Mouse (Mus musculus): ENCODE results near the gene Dip2b. TPM values are rescaled to one million over a fixed set of nuclear protein-coding genes. Genes with fewer than 3 reads are reported as not detected.
"Not testable (repeated sequence)": the region's sequence is repeated elsewhere in the genome, so short reads cannot be mapped to it uniquely, and the experiment has no call there.

Gene Dip2b
- polyA plus RNA-seq, 1 experiment from 2014 or later = 16.4 TPM

- H3K4me1 ChIP-seq = no peaks in the 10 kb centered on the region
- 88% methylated on average over 6 of the region's 6 CpGs for WGBS
- no peaks in the 10 kb centered on the region for H3K9me3 ChIP-seq (replicated peaks)
- H3K36me3 ChIP-seq = peaks cover 94% of the 10 kb centered on the region
- no peak for DNase-seq (ENCODE audit: low spot score)
- no peak overlapping the region for H3K4me3 ChIP-seq
- H3K27ac ChIP-seq = no peak overlapping the region
- H3K27me3 ChIP-seq (ENCODE audit: low read depth, poor library complexity, severe bottlenecking) = no peaks in the 10 kb centered on the region
These were observed 217.9 kb downstream of the Dip2b start for GRCm38 (mm10) chr15:100256386-100256785.

- H3K36me3 ChIP-seq = peaks cover 93% of the 10 kb centered on the region
- WGBS = 92% methylated on average over 5 of the region's 5 CpGs
These were observed 218.8 kb downstream of the Dip2b start for GRCm38 (mm10) chr15:100257305-100257704.

GRCm38 (mm10) chr15:100258646-100259425, 220.4 kb downstream of the Dip2b start:
- Histone ChIP-seq H3K27me3 (ENCODE audit: low read depth, poor library complexity, severe bottlenecking) (no peaks in the 10 kb centered on the region), H3K4me1 (no peaks in the 10 kb centered on the region), H3K27ac (no peak overlapping the region), H3K4me3 (no peak overlapping the region), H3K36me3 (peaks cover 80% of the 10 kb centered on the region), H3K9me3 (replicated peaks) (no peaks in the 10 kb centered on the region)
- no peak for DNase-seq (ENCODE audit: low spot score)
- whole genome bisulfite sequencing = 94% methylated on average over 7 of the region's 7 CpGs

More at GRCm38 (mm10) chr15:100257305-100257704, 218.8 kb downstream of the Dip2b start:
- Histone ChIP-seq H3K4me1 (no peaks in the 10 kb centered on the region), H3K27ac (no peak overlapping the region), H3K9me3 (replicated peaks) (no peaks in the 10 kb centered on the region), H3K27me3 (ENCODE audit: low read depth, poor library complexity, severe bottlenecking) (no peaks in the 10 kb centered on the region), H3K4me3 (no peak overlapping the region)
- DNase-seq (ENCODE audit: low spot score) = no peak

- not testable (repeated sequence) for DNase-seq (ENCODE audit: low spot score); H3K9me3 ChIP-seq (replicated peaks); H3K4me3 ChIP-seq; H3K4me1 ChIP-seq; H3K27me3 ChIP-seq (ENCODE audit: low read depth, poor library complexity, severe bottlenecking); H3K27ac ChIP-seq
- H3K36me3 ChIP-seq = peaks cover 65% of the 10 kb centered on the region
- WGBS = 92% methylated on average over 6 of the region's 7 CpGs
These were observed 221.9 kb downstream of the Dip2b start for GRCm38 (mm10) chr15:100260351-100260750.

GRCm38 (mm10) chr15:100263246-100263905, 224.9 kb downstream of the Dip2b start:
- no peak for DNase-seq (ENCODE audit: low spot score)
- 25% methylated on average over 4 of the region's 4 CpGs for WGBS
- no peaks in the 10 kb centered on the region for H3K9me3 ChIP-seq (replicated peaks)
- H3K36me3 ChIP-seq = peaks cover 35% of the 10 kb centered on the region
- no peak overlapping the region for H3K27ac ChIP-seq
- H3K4me1 ChIP-seq = no peaks in the 10 kb centered on the region
- no peaks in the 10 kb centered on the region for H3K27me3 ChIP-seq (ENCODE audit: low read depth, poor library complexity, severe bottlenecking)
- no peak overlapping the region for H3K4me3 ChIP-seq

- Histone ChIP-seq H3K27me3 (ENCODE audit: low read depth, poor library complexity, severe bottlenecking) (peaks cover 18% of the 10 kb centered on the region; the same call in 1 of the 2 replicates), H3K4me1 (no peaks in the 10 kb centered on the region), H3K9me3 (replicated peaks) (no peaks in the 10 kb centered on the region), H3K36me3 (peaks cover 14% of the 10 kb centered on the region), H3K4me3 (no peak overlapping the region), H3K27ac (no peak overlapping the region)
- no peak for DNase-seq (ENCODE audit: low spot score)
- WGBS = 92% methylated on average over 4 of the region's 5 CpGs
These were observed 227.3 kb downstream of the Dip2b start for GRCm38 (mm10) chr15:100265586-100266325.

GRCm38 (mm10) chr15:100268916-100269315, 230.5 kb downstream of the Dip2b start:
- Histone ChIP-seq H3K4me1 (no peaks in the 10 kb centered on the region), H3K27me3 (ENCODE audit: low read depth, poor library complexity, severe bottlenecking) (peaks cover 22% of the 10 kb centered on the region; the same call in 1 of the 2 replicates), H3K9me3 (replicated peaks) (no peaks in the 10 kb centered on the region), H3K36me3 (no peaks in the 10 kb centered on the region), H3K4me3 (no peak overlapping the region), H3K27ac (no peak overlapping the region)
- no peak for DNase-seq (ENCODE audit: low spot score)
- 78% methylated on average over 2 of the region's 2 CpGs for WGBS

Other genes with a start within 250 kb of the Dip2b start
- gene Lima1, start 163.2 kb upstream of the Dip2b start, polyA plus RNA-seq (2016; fragmentation: Nextera tagmentation; extraction: Ambion mirVana) = 56.8 and 70.8 TPM in 2 replicates
- gene Fam186a, start 71.6 kb upstream of the Dip2b start, polyA plus RNA-seq (2016; fragmentation: Nextera tagmentation; extraction: Ambion mirVana) = not detected in 2 replicates
- 37.1 and 40.3 TPM in 2 replicates for gene Larp4, start 68.6 kb upstream of the Dip2b start, polyA plus RNA-seq (2016; fragmentation: Nextera tagmentation; extraction: Ambion mirVana)
- gene Atf1, start 189.2 kb downstream of the Dip2b start, polyA plus RNA-seq (2016; fragmentation: Nextera tagmentation; extraction: Ambion mirVana) = 42.5 and 43.0 TPM in 2 replicates
- not detected in 2 replicates for gene Tmprss12, start 242.2 kb downstream of the Dip2b start, polyA plus RNA-seq (2016; fragmentation: Nextera tagmentation; extraction: Ambion mirVana)